Mouse (Mus musculus) midbrain, embryonic 10.5 days (tissue): ENCODE measurements around the gene Btbd7. TPM values are rescaled to one million over a fixed set of nuclear protein-coding genes. Genes with fewer than 3 reads are reported as not detected.

ENCODE experiments used
- DNase-seq: peaks from one replicate; pipeline ENCODE4 v3.0.0-alpha.2; 2017; ENCODE audit warnings: low spot score
- H3K27ac ChIP-seq: fragments of 300-500 bp; sonication (generic); replicated peaks from 2 replicates; pipeline ENCODE4 v1.5.1; 2016; ENCODE audit warnings: mild to moderate bottlenecking
- H3K27me3 ChIP-seq: fragments of 300-500 bp; sonication (generic); 2 replicates; pipeline ENCODE4 v1.6.1; 2016; ENCODE audit warnings: low read depth, mild to moderate bottlenecking; ENCODE audit not compliant: poor library complexity, severe bottlenecking
- H3K36me3 ChIP-seq: fragments of 300-500 bp; sonication (generic); 2 replicates; pipeline ENCODE4 v1.6.1; 2016; ENCODE audit warnings: mild to moderate bottlenecking, moderate library complexity
- H3K4me1 ChIP-seq: fragments of 300-500 bp; sonication (generic); 2 replicates; pipeline ENCODE4 v1.6.1; 2016
- H3K4me3 ChIP-seq: fragments of 300-500 bp; sonication (generic); 2 replicates; pipeline ENCODE4 v1.5.1; 2016; ENCODE audit warnings: mild to moderate bottlenecking, moderate library complexity
- H3K9me3 ChIP-seq: fragments of 300-500 bp; sonication (generic); replicated peaks from 2 replicates; pipeline ENCODE4 v1.6.1; 2016; ENCODE audit warnings: mild to moderate bottlenecking
- WGBS: fragments of 180-500 bp; shearing (Covaris S2); methylation state at CpG from one replicate; pipeline ENCODE4 v1.1.7; 2016; 5-methylcytosine and 5-hydroxymethylcytosine counted together
- polyA plus RNA-seq: library from polyadenylated mRNA; unstranded; fragments of >200 nt; fragmentation: Nextera tagmentation; extraction: Ambion mirVana; gene quantifications from 2 replicates; pipeline ENCODE4 v1.2.1, GENCODE M21; 2016

Btbd7 gene
- polyA plus RNA-seq, 1 experiment from 2014 or later = 15.8 TPM

GRCm38 (mm10) chr12:102743589-102744574 lies 134.4 kb downstream of the Btbd7 start, which contains the start of the genes Moap1 and Tmem251:
TSS of gene Moap1 (minus strand) at chr12:102743661.
TSS of gene Tmem251 (plus strand) at chr12:102743762.
- peak within 1 kb of the TSS; percentile 92 for H3K4me3 ChIP-seq
- peaks cover 25% of the 10 kb centered on the region for H3K36me3 ChIP-seq
- no peaks in the 10 kb centered on the region for H3K9me3 ChIP-seq
- H3K27me3 ChIP-seq = no peaks in the 10 kb centered on the region
- under 1% methylated on average over 63 of the region's 63 CpGs for WGBS
- peak; percentile 93 for DNase-seq
- peak within 1 kb of the TSS; percentile 94 for H3K27ac ChIP-seq
- H3K4me1 ChIP-seq = peaks cover 32% of the 10 kb centered on the region

- Histone ChIP-seq H3K36me3 (peaks cover 17% of the 10 kb centered on the region), H3K27ac (peak overlapping the region; percentile 94), H3K9me3 (no peaks in the 10 kb centered on the region), H3K27me3 (no peaks in the 10 kb centered on the region), H3K4me3 (peak overlapping the region; percentile 92), H3K4me1 (peaks cover 32% of the 10 kb centered on the region)
- under 1% methylated on average over 33 of the region's 33 CpGs for WGBS
- no peak for DNase-seq
These were observed 135.2 kb downstream of the Btbd7 start for GRCm38 (mm10) chr12:102743036-102743588.

DNA sequence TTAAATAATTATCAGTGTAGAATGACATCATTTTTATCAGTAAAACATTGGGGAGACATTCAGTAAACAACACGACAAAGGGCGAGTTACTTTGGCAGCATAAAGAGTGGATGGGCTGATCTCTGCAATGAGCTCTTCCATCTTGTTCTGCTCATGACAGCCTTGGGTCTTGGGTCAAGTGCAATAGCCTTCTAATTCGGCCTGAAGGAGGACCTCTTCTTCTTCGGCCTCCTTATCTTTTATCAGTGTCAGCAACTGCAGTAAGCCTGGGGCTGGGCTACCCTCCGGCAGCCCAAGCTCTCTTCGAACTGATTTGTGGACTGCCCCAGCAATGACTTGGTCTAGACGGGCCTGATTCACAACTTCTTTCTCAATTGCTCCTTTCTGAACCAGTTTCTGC lies 136.2 kb downstream of the Btbd7 start:
- peaks cover 32% of the 10 kb centered on the region for H3K4me1 ChIP-seq
- no peak for DNase-seq
- 92% methylated on average over 7 of the region's 7 CpGs for WGBS
- no peaks in the 10 kb centered on the region for H3K9me3 ChIP-seq
- H3K36me3 ChIP-seq = peaks cover 8% of the 10 kb centered on the region
- peak overlapping the region; percentile 92; the same call in 1 of the 2 replicates for H3K4me3 ChIP-seq
- H3K27me3 ChIP-seq = no peaks in the 10 kb centered on the region
- H3K27ac ChIP-seq = no peak overlapping the region

DNA sequence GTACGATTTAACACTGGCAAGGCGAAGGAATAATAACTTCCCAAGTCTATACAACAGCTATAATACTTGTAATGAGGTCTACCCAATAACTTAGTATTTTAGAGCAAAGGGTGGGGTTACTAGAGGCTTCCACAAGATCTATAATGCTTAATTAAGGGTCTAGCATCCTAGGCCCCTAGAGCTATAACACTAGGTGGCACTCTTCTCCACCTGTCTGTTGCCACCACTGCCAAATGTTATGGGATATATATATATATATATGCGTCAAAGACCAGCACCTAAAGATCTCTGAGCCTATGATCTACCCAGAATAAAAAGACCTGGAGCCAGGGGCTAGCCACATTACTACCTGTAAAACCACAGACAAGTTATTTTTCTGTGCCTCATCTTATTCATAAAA lies 138.0 kb downstream of the Btbd7 start:
- DNase-seq = no peak
- no peaks in the 10 kb centered on the region for H3K27me3 ChIP-seq
- 68% methylated on average over 3 of the region's 3 CpGs for WGBS
- no peak overlapping the region for H3K4me3 ChIP-seq
- no peaks in the 10 kb centered on the region for H3K9me3 ChIP-seq
- H3K27ac ChIP-seq = no peak overlapping the region
- peaks cover 6% of the 10 kb centered on the region; the same call in 1 of the 2 replicates for H3K36me3 ChIP-seq
- H3K4me1 ChIP-seq = peaks cover 29% of the 10 kb centered on the region

GRCm38 (mm10) chr12:102739096-102739495 lies 139.2 kb downstream of the Btbd7 start:
- H3K36me3 ChIP-seq = peaks cover 6% of the 10 kb centered on the region; the same call in 1 of the 2 replicates
- WGBS = 88% methylated on average over 5 of the region's 5 CpGs
- no peak for DNase-seq
- no peak overlapping the region for H3K27ac ChIP-seq
- H3K9me3 ChIP-seq = no peaks in the 10 kb centered on the region
- no peaks in the 10 kb centered on the region for H3K27me3 ChIP-seq
- no peak overlapping the region for H3K4me3 ChIP-seq
- H3K4me1 ChIP-seq = peaks cover 19% of the 10 kb centered on the region

DNA sequence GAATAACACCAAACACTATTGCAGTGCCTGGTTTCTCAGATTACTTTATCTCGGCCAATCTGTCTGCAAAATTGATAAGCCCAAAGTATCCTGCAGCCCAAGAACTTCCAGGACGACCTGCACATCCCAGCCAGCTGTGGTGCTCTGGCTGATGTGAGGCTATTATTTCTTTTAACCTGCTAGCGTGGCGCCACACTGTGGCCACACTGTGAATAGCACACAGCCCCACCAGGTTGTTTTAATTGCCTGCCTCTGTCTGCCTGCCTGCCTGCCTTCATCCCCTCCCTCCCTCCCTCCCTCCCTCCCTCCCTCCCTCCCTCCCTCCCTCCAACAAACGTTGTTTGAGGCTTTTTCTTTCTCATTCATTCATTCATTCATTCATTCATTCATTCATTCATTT lies 144.9 kb downstream of the Btbd7 start:
- H3K9me3 ChIP-seq = no peaks in the 10 kb centered on the region
- no peak overlapping the region for H3K4me3 ChIP-seq
- DNase-seq = peak; percentile 64
- no peak overlapping the region for H3K27ac ChIP-seq
- H3K36me3 ChIP-seq = no peaks in the 10 kb centered on the region
- H3K4me1 ChIP-seq = peaks cover 26% of the 10 kb centered on the region
- WGBS = 12% methylated on average over 5 of the region's 5 CpGs
- H3K27me3 ChIP-seq = no peaks in the 10 kb centered on the region

GRCm38 (mm10) chr12:102730798-102731619 lies 147.3 kb downstream of the Btbd7 start:
- Histone ChIP-seq H3K4me3 (peak overlapping the region; percentile 38), H3K4me1 (peaks cover 26% of the 10 kb centered on the region)
- DNase-seq = no peak

More at GRCm38 (mm10) chr12:102730798-102731619, 147.3 kb downstream of the Btbd7 start:
- Histone ChIP-seq H3K27ac (peak overlapping the region; percentile 91), H3K27me3 (no peaks in the 10 kb centered on the region), H3K9me3 (no peaks in the 10 kb centered on the region), H3K36me3 (no peaks in the 10 kb centered on the region)
- 49% methylated on average over 16 of the region's 16 CpGs for WGBS

Other genes starting within 250 kb of the Btbd7 start
- 16.1 and 16.9 TPM in 2 replicates for gene Itpk1, start 173.5 kb downstream of the Btbd7 start, polyA plus RNA-seq
- gene Moap1, start 134.8 kb downstream of the Btbd7 start, polyA plus RNA-seq = 38.4 and 44.6 TPM in 2 replicates
- 13.2 and 14.0 TPM in 2 replicates for gene Tmem251, start 134.7 kb downstream of the Btbd7 start, polyA plus RNA-seq
- gene Gm28051, start 120.7 kb downstream of the Btbd7 start, polyA plus RNA-seq = not detected in 2 replicates
- 50.3 and 52.7 TPM in 2 replicates for gene Gon7, start 120.7 kb downstream of the Btbd7 start, polyA plus RNA-seq
- gene Ubr7, start 120.5 kb downstream of the Btbd7 start, polyA plus RNA-seq = 64.4 and 67.1 TPM in 2 replicates
- 34.8 and 37.3 TPM in 2 replicates for gene Gm20604, start 119.8 kb downstream of the Btbd7 start, polyA plus RNA-seq
- not detected in 2 replicates for gene Cox8c, start 20.8 kb upstream of the Btbd7 start, polyA plus RNA-seq
- gene Unc79, start 70.4 kb upstream of the Btbd7 start, polyA plus RNA-seq = 0.70 and 1.3 TPM in 2 replicates